Mouse (Mus musculus): ENCODE data around the gene Rln3.

DNA sequence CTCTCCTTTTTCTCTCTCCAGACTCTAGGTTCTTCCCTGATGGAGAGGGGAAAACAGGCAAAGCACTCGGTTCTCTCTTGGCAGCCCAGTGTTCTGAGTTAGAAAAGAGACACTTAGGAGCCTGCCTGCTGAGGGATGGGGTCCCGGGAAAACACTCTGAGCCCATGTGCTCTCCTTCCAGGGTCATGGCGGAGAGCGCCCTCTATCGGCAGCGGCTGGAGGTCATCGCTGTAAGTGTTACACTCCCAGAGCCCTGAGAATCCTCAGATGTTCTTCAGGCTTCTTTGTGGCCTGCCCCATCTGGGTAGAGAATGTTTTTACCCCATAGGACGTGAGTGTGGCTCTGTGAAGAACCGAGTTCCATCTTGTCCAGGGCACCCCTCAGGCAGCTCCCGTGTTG, 20.6 kb downstream of the Rln3 start:
- TF ChIP-seq CTCF (IDR thresholded peaks at IDR 0.05; ENCODE audit: low read depth) (peak; percentile 90), EP300 (IDR thresholded peaks at IDR 0.05; ENCODE audit: low read depth) (no peak)
